Mouse (Mus musculus) midbrain, embryonic 15.5 days (tissue): ENCODE data around the gene Cnot2. TPM values are rescaled to one million over a fixed set of nuclear protein-coding genes. Genes with fewer than 3 reads are reported as not detected.

Experiments used
- ATAC-seq: fragments of 200-750 bp; cut with Nextera tagmentation; replicated peaks from 2 replicates; pipeline ENCODE4 v1.8.0; 2017; ENCODE audit warnings: moderate TSS enrichment
- H3K27ac ChIP-seq: fragments of 300-500 bp; sonication (generic); 2 replicates; pipeline ENCODE4 v1.5.1; 2015; ENCODE audit warnings: mild to moderate bottlenecking, inconsistent platforms
- H3K27me3 ChIP-seq: fragments of 300-500 bp; sonication (generic); replicated peaks from 2 replicates; pipeline ENCODE4 v1.6.1; 2015; ENCODE audit warnings: inconsistent platforms
- H3K36me3 ChIP-seq: fragments of 300-500 bp; sonication (generic); replicated peaks from 2 replicates; pipeline ENCODE4 v1.6.1; 2015; ENCODE audit warnings: inconsistent platforms
- H3K4me1 ChIP-seq: fragments of 300-500 bp; sonication (generic); 2 replicates; pipeline ENCODE4 v1.6.1; 2015; ENCODE audit warnings: inconsistent platforms
- H3K4me2 ChIP-seq: fragments of 300-500 bp; sonication (generic); 2 replicates; pipeline ENCODE4 v1.6.1; 2015; ENCODE audit warnings: inconsistent platforms, mild to moderate bottlenecking, moderate library complexity
- H3K4me3 ChIP-seq: fragments of 300-500 bp; sonication (generic); 2 replicates; pipeline ENCODE4 v1.5.1; 2015; ENCODE audit warnings: mild to moderate bottlenecking, inconsistent platforms
- H3K9ac ChIP-seq: fragments of 300-500 bp; sonication (generic); 2 replicates; pipeline ENCODE4 v1.6.1; 2015; ENCODE audit warnings: mild to moderate bottlenecking, inconsistent platforms
- H3K9me3 ChIP-seq: fragments of 300-500 bp; sonication (generic); 2 replicates; pipeline ENCODE4 v1.6.1; 2016; ENCODE audit warnings: inconsistent platforms
- WGBS: fragments of 180-500 bp; shearing (Covaris S2); methylation state at CpG from one replicate; pipeline ENCODE4 v1.1.7; 2015; ENCODE audit warnings: mixed read lengths; 5-methylcytosine and 5-hydroxymethylcytosine counted together
- polyA plus RNA-seq: library from polyadenylated mRNA; unstranded; fragments of >200 nt; fragmentation: Nextera tagmentation; extraction: Ambion mirVana; gene quantifications from 2 replicates; pipeline ENCODE4 v1.2.1, GENCODE M21; 2015

Gene Cnot2
- polyA plus RNA-seq, 1 experiment from 2014 or later, result 95.4 TPM

DNA sequence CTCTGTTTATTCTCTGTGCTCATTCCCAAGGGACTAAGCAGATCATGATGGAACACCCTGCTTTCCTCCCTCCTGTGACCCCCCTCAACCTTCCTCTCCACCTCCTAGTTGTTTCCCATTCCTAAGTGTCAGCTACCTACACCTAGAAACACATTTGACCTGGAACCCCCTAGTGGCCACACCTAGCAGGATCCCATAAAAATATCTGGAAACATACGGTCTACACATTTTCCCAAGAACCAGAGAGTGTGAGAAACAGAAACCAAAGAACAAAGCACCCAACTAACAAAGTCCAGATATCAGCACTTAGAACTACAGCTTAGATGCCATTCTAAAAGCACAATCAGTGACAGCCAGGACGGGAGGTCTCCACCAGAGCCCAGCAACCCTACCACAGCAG lies 26.9 kb downstream of the Cnot2 start:
- no peaks in the 10 kb centered on the region for H3K27me3 ChIP-seq
- H3K4me2 ChIP-seq, result no peak overlapping the region
- 74% methylated on average over 2 of the region's 2 CpGs for WGBS
- no peaks in the 10 kb centered on the region for H3K36me3 ChIP-seq
- H3K4me3 ChIP-seq, result no peak overlapping the region
- no peaks in the 10 kb centered on the region for H3K9me3 ChIP-seq
- no peak for ATAC-seq
- no peak overlapping the region for H3K9ac ChIP-seq
- H3K4me1 ChIP-seq, result no peaks in the 10 kb centered on the region
- H3K27ac ChIP-seq, result no peak overlapping the region

DNA sequence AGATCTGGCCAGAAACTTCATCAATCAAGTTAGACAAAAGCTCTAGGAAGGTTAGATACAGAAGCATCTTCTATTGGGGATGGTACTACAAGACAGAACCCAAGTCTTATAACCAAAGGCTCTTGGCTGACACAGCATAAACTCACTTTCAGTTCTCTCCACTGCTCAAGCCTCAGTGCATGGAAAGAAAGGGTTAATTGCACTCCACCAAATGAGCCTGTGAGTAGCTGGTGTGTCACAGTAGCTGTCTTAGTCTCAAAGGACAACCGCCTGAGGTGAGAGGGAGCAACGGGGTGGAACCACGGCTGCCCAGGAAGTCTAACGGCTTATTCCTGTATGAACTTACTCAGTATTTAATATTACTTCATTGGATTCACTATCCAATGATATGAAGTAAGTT lies 33.4 kb downstream of the Cnot2 start:
- no peak overlapping the region for H3K4me3 ChIP-seq
- H3K36me3 ChIP-seq, result no peaks in the 10 kb centered on the region
- WGBS, result 13% methylated on average over 4 of the region's 4 CpGs
- no peaks in the 10 kb centered on the region for H3K4me1 ChIP-seq
- H3K4me2 ChIP-seq, result no peak overlapping the region
- H3K27me3 ChIP-seq, result no peaks in the 10 kb centered on the region
- H3K9me3 ChIP-seq, result no peaks in the 10 kb centered on the region
- H3K27ac ChIP-seq, result no peak overlapping the region
- no peak for ATAC-seq
- no peak overlapping the region for H3K9ac ChIP-seq

DNA sequence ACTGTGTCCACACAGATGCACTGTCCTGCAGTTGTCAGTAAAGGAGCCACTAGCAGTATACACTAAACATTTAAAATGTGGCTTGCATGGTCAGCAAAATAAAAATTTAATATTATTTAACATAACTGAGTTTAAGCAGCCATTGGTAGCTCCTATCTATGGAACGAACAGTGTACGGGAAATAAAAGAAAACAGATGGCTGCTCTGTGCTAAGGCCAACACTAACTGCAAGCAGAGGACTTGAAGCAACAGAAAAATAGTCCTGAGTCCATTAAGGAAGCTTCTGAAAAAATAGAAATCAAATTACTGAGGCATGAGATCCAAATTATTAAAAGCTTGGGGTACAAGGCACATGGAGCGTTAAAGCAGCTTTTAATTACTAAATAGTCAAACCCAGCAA lies 35.1 kb downstream of the Cnot2 start:
- WGBS, result 87% methylated on average over 3 of the region's 3 CpGs
- no peak overlapping the region for H3K4me3 ChIP-seq
- ATAC-seq, result no peak
- H3K4me2 ChIP-seq, result no peak overlapping the region
- H3K4me1 ChIP-seq, result no peaks in the 10 kb centered on the region
- no peak overlapping the region for H3K27ac ChIP-seq
- no peaks in the 10 kb centered on the region for H3K27me3 ChIP-seq
- H3K9me3 ChIP-seq, result no peaks in the 10 kb centered on the region
- H3K36me3 ChIP-seq, result no peaks in the 10 kb centered on the region
- H3K9ac ChIP-seq, result no peak overlapping the region

DNA sequence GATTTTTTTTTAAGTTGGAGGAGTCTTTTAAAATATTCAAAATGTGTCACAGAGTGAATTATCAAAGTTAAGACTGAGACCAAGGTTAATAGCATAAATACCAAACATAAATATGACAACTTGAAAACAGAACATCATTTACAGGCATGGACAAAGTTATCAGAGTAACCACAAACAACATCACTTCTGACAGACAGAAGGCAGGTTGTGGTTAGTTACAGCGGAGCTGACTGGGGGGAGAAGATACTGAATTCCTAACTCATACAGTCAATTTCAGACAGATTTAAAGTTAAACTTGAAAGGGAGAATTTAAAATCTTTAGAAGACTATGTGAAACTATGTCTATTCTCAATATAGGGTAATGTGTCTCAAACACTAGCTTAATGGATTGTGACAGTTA lies 38.2 kb downstream of the Cnot2 start:
- ATAC-seq, result no peak
- Histone ChIP-seq H3K4me3 (no peak overlapping the region), H3K27ac (no peak overlapping the region), H3K27me3 (no peaks in the 10 kb centered on the region), H3K9ac (no peak overlapping the region), H3K4me1 (no peaks in the 10 kb centered on the region), H3K9me3 (no peaks in the 10 kb centered on the region), H3K4me2 (no peak overlapping the region), H3K36me3 (no peaks in the 10 kb centered on the region)
- 84% methylated on average over 1 of the region's 1 CpGs for WGBS

DNA sequence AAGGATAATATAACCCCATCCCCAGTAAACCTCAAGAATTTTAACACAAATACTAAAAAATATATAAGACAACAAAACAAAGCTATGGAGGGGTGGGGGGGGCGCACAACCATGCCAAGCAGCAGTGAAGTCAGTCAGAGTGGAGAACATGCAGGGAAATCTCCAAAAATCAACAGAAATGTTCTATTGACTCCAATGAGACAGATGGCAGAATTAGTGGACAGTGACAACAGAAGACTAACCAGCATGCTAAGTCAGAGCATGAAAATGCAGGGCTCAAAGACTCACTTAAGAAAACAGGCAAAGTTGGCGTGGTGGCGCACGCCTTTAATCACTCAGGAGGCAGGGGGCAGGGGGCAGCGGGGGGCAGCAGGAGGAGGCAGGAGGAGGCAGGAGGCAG lies 40.6 kb downstream of the Cnot2 start:
- no peak for ATAC-seq
- no peaks in the 10 kb centered on the region for H3K4me1 ChIP-seq
- no peak overlapping the region for H3K4me2 ChIP-seq
- H3K9me3 ChIP-seq, result no peaks in the 10 kb centered on the region
- H3K36me3 ChIP-seq, result no peaks in the 10 kb centered on the region
- H3K9ac ChIP-seq, result no peak overlapping the region
- no peaks in the 10 kb centered on the region for H3K27me3 ChIP-seq
- 71% methylated on average over 5 of the region's 5 CpGs for WGBS
- no peak overlapping the region for H3K27ac ChIP-seq
- H3K4me3 ChIP-seq, result no peak overlapping the region

DNA sequence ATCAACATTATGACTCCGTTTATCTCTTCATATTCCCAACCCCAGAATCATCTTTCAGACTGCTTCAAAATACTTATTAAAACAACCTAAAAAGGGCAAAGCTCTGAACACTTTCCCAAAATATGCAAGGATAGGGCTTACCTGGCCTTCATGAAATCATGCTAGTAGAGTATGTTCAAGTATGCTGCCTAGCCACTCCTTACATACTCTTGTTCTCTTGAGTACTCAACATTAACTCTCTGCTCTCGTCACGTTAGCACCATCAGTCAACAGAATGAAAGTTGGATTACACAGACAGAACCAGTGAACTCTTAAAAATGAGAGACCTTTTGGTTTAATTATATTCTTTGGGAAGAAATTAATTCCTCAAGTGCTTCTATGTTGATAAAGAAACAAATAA lies 43.8 kb downstream of the Cnot2 start:
- H3K27ac ChIP-seq, result no peak overlapping the region
- H3K27me3 ChIP-seq, result no peaks in the 10 kb centered on the region
- H3K4me3 ChIP-seq, result no peak overlapping the region
- ATAC-seq, result no peak
- H3K4me1 ChIP-seq, result peaks cover 4% of the 10 kb centered on the region
- no peak overlapping the region for H3K9ac ChIP-seq
- WGBS, result 93% methylated on average over 3 of the region's 3 CpGs
- H3K9me3 ChIP-seq, result no peaks in the 10 kb centered on the region
- H3K4me2 ChIP-seq, result no peak overlapping the region
- no peaks in the 10 kb centered on the region for H3K36me3 ChIP-seq

DNA sequence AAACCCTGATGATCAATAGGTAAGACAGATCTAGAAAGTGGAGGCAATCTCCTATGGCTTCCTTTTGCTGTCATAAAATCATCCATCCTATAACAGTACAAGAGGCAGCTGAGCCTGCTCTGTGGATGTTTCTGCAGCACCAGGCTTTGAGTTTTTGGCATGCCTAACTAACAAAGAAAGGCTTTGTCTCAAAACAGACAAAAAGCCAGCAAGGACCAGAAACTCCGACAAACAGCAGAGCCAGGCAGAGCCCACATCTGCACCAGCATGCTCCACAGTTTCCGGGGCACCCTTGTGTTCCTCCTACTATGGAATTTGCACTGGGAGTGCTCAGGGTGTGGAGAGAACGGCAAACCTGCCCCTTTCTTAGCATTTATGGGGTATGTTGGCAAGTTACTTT lies 47.0 kb downstream of the Cnot2 start:
- no peaks in the 10 kb centered on the region for H3K27me3 ChIP-seq
- no peak overlapping the region for H3K4me2 ChIP-seq
- H3K36me3 ChIP-seq, result no peaks in the 10 kb centered on the region
- peak overlapping the region; percentile 42; the same call in 1 of the 2 replicates for H3K27ac ChIP-seq
- H3K9me3 ChIP-seq, result no peaks in the 10 kb centered on the region
- H3K4me3 ChIP-seq, result no peak overlapping the region
- no peak overlapping the region for H3K9ac ChIP-seq
- 9% methylated on average over 3 of the region's 3 CpGs for whole genome bisulfite sequencing
- ATAC-seq, result no peak
- peaks cover 10% of the 10 kb centered on the region for H3K4me1 ChIP-seq

DNA sequence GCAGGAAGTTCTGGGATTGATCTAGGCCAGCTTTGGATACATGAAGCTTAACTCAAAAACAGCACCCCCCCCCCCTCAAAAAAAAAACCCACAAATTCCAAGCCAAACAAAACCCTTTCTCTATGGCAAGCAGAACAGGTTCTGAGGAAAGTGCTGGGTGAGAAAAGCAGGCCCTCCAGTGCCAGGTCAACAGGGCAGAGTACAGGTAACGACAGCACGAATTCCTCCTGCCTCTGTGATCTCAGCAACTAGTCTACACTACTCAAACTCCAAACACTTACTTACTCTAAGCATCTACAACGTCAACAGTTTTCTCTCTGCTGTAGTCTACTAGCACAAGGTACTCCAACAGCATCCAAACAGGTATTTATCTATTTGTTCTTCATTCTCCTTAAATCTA lies 48.8 kb downstream of the Cnot2 start:
- no peak for ATAC-seq
- no peak overlapping the region for H3K4me2 ChIP-seq

DNA sequence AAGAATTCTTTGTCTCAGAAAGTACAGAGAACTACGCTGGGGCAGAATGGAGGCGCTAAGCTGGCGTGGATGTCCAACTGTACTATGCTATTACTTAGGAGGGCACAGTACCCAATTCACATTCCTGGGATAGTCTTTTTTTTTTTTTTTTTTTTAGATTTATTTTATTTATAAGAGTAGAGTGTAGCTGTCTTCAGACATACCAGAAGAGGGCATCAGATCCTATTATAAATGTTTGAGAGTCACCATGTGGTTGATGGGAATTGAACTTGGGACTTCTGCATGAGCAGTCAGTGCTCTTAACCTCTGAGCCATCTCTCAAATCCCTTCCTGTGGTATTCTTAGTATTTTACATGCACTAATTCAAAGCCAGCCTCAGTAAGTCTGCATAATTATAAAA lies 50.2 kb downstream of the Cnot2 start:
- peaks cover 10% of the 10 kb centered on the region for H3K4me1 ChIP-seq
- no peak overlapping the region for H3K4me3 ChIP-seq
- WGBS, result 90% methylated on average over 3 of the region's 3 CpGs
- H3K27ac ChIP-seq, result no peak overlapping the region
- H3K36me3 ChIP-seq, result no peaks in the 10 kb centered on the region
- no peak overlapping the region for H3K9ac ChIP-seq
- no peak for ATAC-seq
- H3K9me3 ChIP-seq, result no peaks in the 10 kb centered on the region
- no peak overlapping the region for H3K4me2 ChIP-seq
- H3K27me3 ChIP-seq, result no peaks in the 10 kb centered on the region

More for the DNA sequence above, 48.8 kb downstream of the Cnot2 start:
- 92% methylated on average over 3 of the region's 3 CpGs for WGBS
- Histone ChIP-seq H3K9ac (no peak overlapping the region), H3K27ac (no peak overlapping the region), H3K9me3 (no peaks in the 10 kb centered on the region), H3K4me1 (peaks cover 10% of the 10 kb centered on the region), H3K27me3 (no peaks in the 10 kb centered on the region), H3K4me3 (no peak overlapping the region), H3K36me3 (no peaks in the 10 kb centered on the region)

DNA sequence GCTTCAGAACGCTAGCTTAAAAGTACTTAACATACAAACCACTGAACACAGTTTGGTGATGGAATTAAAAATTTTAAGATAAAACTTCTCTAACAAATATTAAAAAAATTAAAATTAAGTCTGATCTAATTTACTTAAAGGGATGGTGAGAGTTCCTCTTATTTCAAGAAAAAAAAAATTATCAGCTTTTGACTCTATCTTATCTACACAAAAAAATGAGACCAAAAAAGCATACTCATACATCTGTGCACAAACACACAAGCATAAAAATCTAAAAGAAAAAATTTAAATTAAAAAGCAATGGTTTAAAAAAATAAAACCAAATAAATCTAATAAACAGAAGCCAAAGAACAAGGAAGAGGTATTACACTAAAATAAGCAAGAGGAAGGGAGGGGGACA lies 61.7 kb downstream of the Cnot2 start:
- WGBS, result 95% methylated on average over 1 of the region's 1 CpGs
- no peak for ATAC-seq
- H3K36me3 ChIP-seq, result no peaks in the 10 kb centered on the region

DNA sequence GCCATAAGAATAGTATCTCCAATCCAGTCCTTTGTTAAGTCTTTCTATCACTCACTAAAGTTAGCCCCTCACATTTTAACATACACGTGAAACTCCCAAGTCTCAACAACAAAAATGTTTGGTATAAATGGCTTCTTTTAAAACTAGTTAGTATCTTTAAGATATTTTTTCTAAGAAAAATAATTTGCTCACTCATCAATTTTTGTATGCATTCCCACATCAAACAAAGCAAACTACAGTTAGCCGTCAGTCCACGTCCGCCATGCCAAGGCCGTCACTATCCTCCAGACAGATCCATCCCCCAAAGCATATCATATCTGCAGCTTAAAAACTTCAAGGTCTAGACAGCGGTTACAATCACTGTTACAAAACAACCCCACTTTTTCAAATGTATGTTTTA lies 65.7 kb downstream of the Cnot2 start:
- Histone ChIP-seq H3K4me1 (peaks cover 2% of the 10 kb centered on the region; the same call in 1 of the 2 replicates), H3K9ac (no peak overlapping the region), H3K27ac (no peak overlapping the region), H3K4me2 (no peak overlapping the region), H3K9me3 (no peaks in the 10 kb centered on the region), H3K36me3 (no peaks in the 10 kb centered on the region), H3K27me3 (no peaks in the 10 kb centered on the region), H3K4me3 (no peak overlapping the region)
- ATAC-seq, result no peak
- 85% methylated on average over 6 of the region's 6 CpGs for WGBS

More for the DNA sequence above, 61.7 kb downstream of the Cnot2 start:
- Histone ChIP-seq H3K27me3 (no peaks in the 10 kb centered on the region), H3K4me1 (peaks cover 2% of the 10 kb centered on the region; the same call in 1 of the 2 replicates), H3K4me3 (no peak overlapping the region), H3K27ac (no peak overlapping the region), H3K9ac (no peak overlapping the region), H3K4me2 (no peak overlapping the region), H3K9me3 (no peaks in the 10 kb centered on the region)

DNA sequence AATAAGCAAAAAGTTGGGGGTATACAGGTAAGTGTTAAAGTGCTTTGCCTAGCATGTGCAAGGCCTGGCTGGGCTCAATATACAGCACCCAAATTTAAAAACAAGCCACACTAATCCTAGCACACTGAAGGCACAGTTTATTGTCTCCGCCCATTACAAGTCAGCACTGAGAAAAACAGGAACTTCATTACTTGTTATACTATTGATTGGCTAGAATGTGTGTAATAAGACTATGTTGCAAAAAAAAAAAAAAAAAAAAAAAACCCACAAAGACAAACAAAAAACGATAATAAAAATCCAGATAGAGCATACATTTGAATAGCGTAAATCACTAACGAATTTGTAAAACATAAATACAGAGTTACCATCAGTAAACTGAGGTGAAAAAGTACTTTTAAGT lies 66.2 kb downstream of the Cnot2 start:
- Histone ChIP-seq H3K9ac (no peak overlapping the region), H3K9me3 (no peaks in the 10 kb centered on the region), H3K36me3 (no peaks in the 10 kb centered on the region), H3K4me2 (no peak overlapping the region), H3K4me1 (peaks cover 2% of the 10 kb centered on the region; the same call in 1 of the 2 replicates), H3K4me3 (no peak overlapping the region), H3K27ac (no peak overlapping the region), H3K27me3 (no peaks in the 10 kb centered on the region)
- ATAC-seq, result no peak
- 95% methylated on average over 4 of the region's 4 CpGs for WGBS

DNA sequence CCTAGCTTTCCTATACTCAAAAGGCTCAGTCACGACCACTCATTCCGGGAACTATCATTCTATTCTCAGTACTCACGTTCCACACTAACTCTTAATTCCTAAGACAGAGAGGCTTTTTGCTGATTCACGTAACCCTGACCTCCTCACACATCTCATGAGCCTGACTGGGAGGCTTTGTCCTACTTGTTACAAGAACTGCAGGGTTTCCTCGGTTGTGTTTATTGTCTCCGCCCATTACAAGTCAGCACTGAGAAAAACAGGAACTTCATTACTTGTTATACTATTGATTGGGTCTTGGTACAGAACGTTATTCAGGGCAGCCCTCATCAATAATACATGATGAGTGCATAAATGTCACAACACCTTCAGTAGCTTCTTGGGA lies 68.1 kb downstream of the Cnot2 start:
- WGBS, result 52% methylated on average over 7 of the region's 7 CpGs
- Histone ChIP-seq H3K36me3 (no peaks in the 10 kb centered on the region), H3K9ac (no peak overlapping the region), H3K4me1 (no peaks in the 10 kb centered on the region), H3K27ac (no peak overlapping the region), H3K4me2 (no peak overlapping the region), H3K4me3 (no peak overlapping the region), H3K9me3 (no peaks in the 10 kb centered on the region), H3K27me3 (no peaks in the 10 kb centered on the region)
- no peak for ATAC-seq
